Mouse (Mus musculus) stomach, embryonic 15.5 days (tissue): ENCODE data around the gene Hnrnph3. TPM values are rescaled to one million over a fixed set of nuclear protein-coding genes. Genes with fewer than 3 reads are reported as not detected.
A peak's percentile ranks its signal among the peaks of the same experiment; 100 is the strongest.
"Not testable (repeated sequence)": the region's sequence is repeated elsewhere in the genome, so short reads cannot be mapped to it uniquely, and the experiment has no call there.

Experiments
- ATAC-seq: fragments of 200-750 bp; cut with Nextera tagmentation; 2 replicates; pipeline ENCODE4 v1.8.0; 2017; ENCODE audit warnings: low read depth, moderate number of reproducible peaks, moderate TSS enrichment; ENCODE audit not compliant: insufficient read depth, low FRiP score
- H3K27ac ChIP-seq: fragments of 300-500 bp; sonication (generic); 2 replicates; pipeline ENCODE4 v1.5.1; 2015; ENCODE audit warnings: mild to moderate bottlenecking, inconsistent platforms
- H3K27me3 ChIP-seq: fragments of 300-500 bp; sonication (generic); replicated peaks from 2 replicates; pipeline ENCODE4 v1.6.1; 2015; ENCODE audit warnings: inconsistent platforms
- H3K36me3 ChIP-seq: fragments of 300-500 bp; sonication (generic); 2 replicates; pipeline ENCODE4 v1.6.1; 2015; ENCODE audit warnings: inconsistent platforms
- H3K4me1 ChIP-seq: fragments of 300-500 bp; sonication (generic); 2 replicates; pipeline ENCODE4 v1.6.1; 2015; ENCODE audit warnings: inconsistent platforms
- H3K4me2 ChIP-seq: fragments of 300-500 bp; sonication (generic); 2 replicates; pipeline ENCODE4 v1.6.1; 2015; ENCODE audit warnings: mild to moderate bottlenecking, inconsistent platforms
- H3K4me3 ChIP-seq: fragments of 300-500 bp; sonication (generic); replicated peaks from 2 replicates; pipeline ENCODE4 v1.5.1; 2015; ENCODE audit warnings: inconsistent platforms
- H3K9ac ChIP-seq: fragments of 300-500 bp; sonication (generic); 2 replicates; pipeline ENCODE4 v1.6.1; 2015; ENCODE audit warnings: inconsistent platforms
- H3K9me3 ChIP-seq: fragments of 300-500 bp; sonication (generic); 2 replicates; pipeline ENCODE4 v1.6.1; 2016; ENCODE audit warnings: inconsistent platforms
- WGBS: fragments of 180-500 bp; shearing (Covaris S2); methylation state at CpG from one replicate; pipeline ENCODE4 v1.1.7; 2015; 5-methylcytosine and 5-hydroxymethylcytosine counted together
- polyA plus RNA-seq: library from polyadenylated mRNA; unstranded; fragments of >200 nt; fragmentation: Nextera tagmentation; extraction: Ambion mirVana; gene quantifications from 2 replicates; pipeline ENCODE4 v1.2.1, GENCODE M21; 2015

Hnrnph3 gene
- 87.7 and 94.5 TPM in 2 replicates for polyA plus RNA-seq

DNA sequence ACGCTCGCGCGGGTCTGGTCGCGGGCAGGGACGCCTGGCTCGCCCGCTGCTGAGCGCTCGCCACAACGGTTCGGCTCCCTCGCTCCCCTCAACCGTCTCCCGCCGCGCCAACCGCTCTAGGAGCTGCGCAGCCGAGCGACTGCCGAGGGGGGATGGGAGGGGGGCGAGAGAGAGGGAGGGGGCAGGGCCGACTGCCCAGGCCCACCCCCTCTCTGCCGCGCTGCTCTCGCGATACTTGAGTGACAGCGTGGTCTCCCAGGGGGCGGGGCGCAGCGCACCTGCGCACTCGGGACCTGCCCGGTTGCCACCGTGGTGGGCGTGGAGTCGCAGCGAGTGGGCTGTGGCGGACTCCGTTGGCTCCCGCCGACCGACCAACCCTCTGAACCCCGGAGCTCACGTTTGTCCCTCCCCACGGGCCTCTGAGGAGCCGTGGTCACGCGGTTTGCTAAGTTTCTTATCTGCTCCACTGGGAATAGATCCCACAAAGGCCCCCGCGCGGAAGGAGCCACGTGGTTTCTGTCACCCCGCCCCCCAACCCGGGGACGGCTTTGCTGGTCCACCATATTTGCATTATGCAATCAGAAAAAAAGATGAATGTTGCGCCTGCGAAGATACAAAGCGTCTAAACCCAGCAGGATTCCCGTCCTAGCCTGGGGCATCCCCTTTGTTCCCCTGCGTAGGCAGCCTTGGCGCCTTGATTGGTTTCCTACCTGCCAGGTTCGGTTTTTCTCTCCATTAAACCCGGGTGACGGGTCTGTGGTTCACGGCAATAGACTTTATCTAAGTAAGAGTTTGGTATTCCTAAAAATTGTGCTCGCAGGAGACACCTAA, at the start of gene Hnrnph3, which contains the start of gene Pbld2:
Gene Hnrnph3, minus strand, starts transcription at position 469 of the 831 bp plus-strand sequence.
Gene Pbld2, plus strand, starts transcription at position 567 of the 831 bp plus-strand sequence.
- Histone ChIP-seq H3K36me3 (no peaks in the 10 kb centered on the region), H3K4me1 (peaks cover 15% of the 10 kb centered on the region; the same call in 1 of the 2 replicates), H3K27ac (peak within 1 kb of the TSS; percentile 100), H3K9me3 (no peaks in the 10 kb centered on the region), H3K27me3 (no peaks in the 10 kb centered on the region), H3K9ac (peak within 1 kb of the TSS; percentile 99), H3K4me3 (peak within 1 kb of the TSS; percentile 85), H3K4me2 (peak within 1 kb of the TSS; percentile 69)
- ATAC-seq = peak; percentile 94
- under 1% methylated on average over 66 of the region's 69 CpGs for WGBS

DNA sequence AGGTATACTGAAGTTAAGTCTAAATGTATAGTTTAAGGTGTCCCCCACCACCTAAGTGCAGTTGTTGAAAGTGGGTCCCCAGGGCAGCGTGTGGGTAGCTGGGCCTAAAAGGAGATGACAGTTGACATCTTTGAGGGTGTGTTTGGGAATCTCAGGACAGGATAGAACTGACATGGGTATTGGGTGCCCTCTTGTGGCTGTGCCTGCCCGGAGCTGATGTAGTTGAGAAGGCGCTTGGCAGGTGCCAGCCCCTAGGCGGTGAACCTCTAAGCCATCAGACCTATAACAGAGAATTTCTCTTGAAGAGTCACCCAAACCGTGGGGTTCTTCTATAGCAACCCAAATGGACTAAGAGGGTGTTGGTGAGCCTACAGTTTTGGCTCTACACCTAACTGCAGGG, 42.0 kb upstream of the Hnrnph3 start:
- 7% methylated on average over 5 of the region's 5 CpGs for WGBS
- Histone ChIP-seq H3K4me2 (no peak overlapping the region), H3K4me3 (no peak overlapping the region), H3K9me3 (no peaks in the 10 kb centered on the region), H3K4me1 (no peaks in the 10 kb centered on the region), H3K27ac (no peak overlapping the region), H3K27me3 (no peaks in the 10 kb centered on the region), H3K9ac (no peak overlapping the region), H3K36me3 (no peaks in the 10 kb centered on the region)
- ATAC-seq = peak; percentile 48; the same call in 1 of the 2 replicates

GRCm38 (mm10) chr10:63065561-63065960, 41.5 kb upstream of the Hnrnph3 start:
- no peak for ATAC-seq
- 63% methylated on average over 8 of the region's 8 CpGs for WGBS
- H3K9me3 ChIP-seq = no peaks in the 10 kb centered on the region
- no peaks in the 10 kb centered on the region for H3K36me3 ChIP-seq
- no peak overlapping the region for H3K4me2 ChIP-seq
- H3K27ac ChIP-seq = no peak overlapping the region
- no peak overlapping the region for H3K9ac ChIP-seq
- no peaks in the 10 kb centered on the region for H3K27me3 ChIP-seq
- no peaks in the 10 kb centered on the region for H3K4me1 ChIP-seq
- H3K4me3 ChIP-seq = no peak overlapping the region

DNA sequence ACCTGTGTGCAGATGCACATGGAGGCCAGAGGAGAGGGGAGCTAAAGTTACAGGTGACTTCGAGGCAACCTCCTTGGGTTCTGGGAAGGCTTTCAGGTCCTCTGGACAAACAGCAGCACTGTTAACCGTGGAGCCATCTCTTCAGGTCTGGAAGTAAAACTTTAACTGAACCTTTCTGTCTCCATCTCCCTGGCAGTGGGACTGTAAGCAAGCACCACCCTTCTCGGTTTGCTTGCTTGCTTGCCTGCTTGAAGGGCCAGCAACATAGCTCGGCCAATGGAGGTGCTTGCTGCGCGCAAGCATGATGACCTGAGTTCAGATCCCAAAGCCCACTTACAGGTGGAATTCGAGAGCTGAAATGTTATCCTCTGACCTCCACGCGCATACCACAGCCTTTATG, 40.5 kb upstream of the Hnrnph3 start:
- no peak for ATAC-seq
- no peak overlapping the region for H3K4me3 ChIP-seq
- 72% methylated on average over 9 of the region's 9 CpGs for WGBS

DNA sequence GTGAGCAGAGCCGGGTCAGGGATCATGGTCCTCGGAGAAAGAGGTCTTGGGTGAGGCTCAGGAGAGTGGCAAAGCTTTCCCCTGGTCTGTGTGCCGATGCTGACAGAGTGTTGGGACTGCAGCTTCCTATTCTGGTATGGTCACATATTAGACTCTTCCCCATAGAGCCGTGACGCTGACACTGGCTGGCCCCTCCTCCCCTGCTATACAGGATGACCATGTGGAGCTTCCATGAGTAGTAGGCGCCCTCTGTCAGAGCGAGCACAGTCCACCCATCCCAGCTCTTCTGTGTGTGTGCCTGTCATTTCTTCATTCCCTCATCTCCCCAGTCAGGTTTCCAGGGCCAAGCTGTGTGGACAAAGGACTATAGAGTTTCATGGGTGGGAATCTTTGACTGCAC, 39.3 kb upstream of the Hnrnph3 start:
- H3K9ac ChIP-seq = no peak overlapping the region
- no peaks in the 10 kb centered on the region for H3K4me1 ChIP-seq
- 0 out of 2 replicates have a peak, but pooled peaks have one; percentile 12 for ATAC-seq
- no peak overlapping the region for H3K4me3 ChIP-seq
- H3K27me3 ChIP-seq = no peaks in the 10 kb centered on the region
- no peak overlapping the region for H3K27ac ChIP-seq
- H3K9me3 ChIP-seq = no peaks in the 10 kb centered on the region
- no peak overlapping the region for H3K4me2 ChIP-seq
- 77% methylated on average over 7 of the region's 7 CpGs for WGBS
- no peaks in the 10 kb centered on the region for H3K36me3 ChIP-seq

More for the DNA sequence above, 40.5 kb upstream of the Hnrnph3 start:
- no peak overlapping the region for H3K9ac ChIP-seq
- no peaks in the 10 kb centered on the region for H3K27me3 ChIP-seq
- H3K27ac ChIP-seq = no peak overlapping the region
- H3K36me3 ChIP-seq = no peaks in the 10 kb centered on the region
- H3K9me3 ChIP-seq = no peaks in the 10 kb centered on the region
- no peaks in the 10 kb centered on the region for H3K4me1 ChIP-seq
- H3K4me2 ChIP-seq = no peak overlapping the region

DNA sequence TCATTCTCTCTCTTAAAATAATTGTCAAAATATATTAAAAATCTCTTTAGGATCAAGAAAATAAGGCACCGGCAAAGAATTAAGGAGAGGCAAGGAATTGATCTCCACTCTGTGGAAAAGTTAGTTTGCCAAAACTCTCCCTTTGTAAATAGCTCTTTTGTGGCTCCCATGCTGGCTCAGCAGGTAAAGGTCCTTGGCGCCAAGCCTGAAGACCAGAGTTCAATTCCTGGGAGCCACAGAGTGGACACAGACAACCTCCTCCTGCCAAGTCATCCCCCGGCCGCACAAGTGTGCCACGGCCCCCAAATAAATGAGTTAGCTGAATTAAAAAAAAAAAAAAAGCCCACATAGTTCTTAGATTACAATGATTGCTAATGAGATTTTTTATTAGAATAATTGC, 38.7 kb upstream of the Hnrnph3 start:
- no peaks in the 10 kb centered on the region for H3K9me3 ChIP-seq
- H3K4me2 ChIP-seq = no peak overlapping the region
- no peaks in the 10 kb centered on the region for H3K27me3 ChIP-seq
- 90% methylated on average over 5 of the region's 5 CpGs for WGBS
- no peak overlapping the region for H3K4me3 ChIP-seq
- no peaks in the 10 kb centered on the region for H3K36me3 ChIP-seq
- H3K4me1 ChIP-seq = no peaks in the 10 kb centered on the region
- ATAC-seq = no peak
- no peak overlapping the region for H3K27ac ChIP-seq
- no peak overlapping the region for H3K9ac ChIP-seq

DNA sequence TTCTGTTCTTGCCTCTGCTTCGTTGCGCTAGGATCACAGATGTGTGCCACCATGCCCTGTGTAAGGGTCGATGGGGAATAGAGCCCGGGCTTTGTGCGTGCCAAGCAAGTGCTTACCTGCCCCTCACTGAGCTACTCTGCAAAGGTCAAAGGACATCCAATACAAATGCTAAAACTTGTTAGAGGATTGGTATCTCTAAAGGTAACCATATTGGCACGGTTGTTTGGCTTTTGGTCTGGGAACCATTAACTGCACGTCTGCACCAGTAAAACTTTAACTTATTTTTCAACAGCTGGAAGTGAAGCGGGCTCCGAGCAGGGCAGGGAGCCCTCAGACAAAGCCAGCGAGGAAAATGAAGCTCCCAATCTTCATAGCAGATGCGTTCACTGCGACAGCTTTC, 37.2 kb upstream of the Hnrnph3 start:
- H3K4me1 ChIP-seq = no peaks in the 10 kb centered on the region
- H3K27ac ChIP-seq = peak overlapping the region; percentile 3; the same call in 1 of the 2 replicates
- H3K36me3 ChIP-seq = no peaks in the 10 kb centered on the region
- H3K9me3 ChIP-seq = no peaks in the 10 kb centered on the region
- ATAC-seq = no peak; the same call in 1 of the 2 replicates
- H3K27me3 ChIP-seq = no peaks in the 10 kb centered on the region
- H3K9ac ChIP-seq = no peak overlapping the region
- no peak overlapping the region for H3K4me2 ChIP-seq
- WGBS = 62% methylated on average over 12 of the region's 12 CpGs
- H3K4me3 ChIP-seq = no peak overlapping the region

- 45% methylated on average over 11 of the region's 11 CpGs for WGBS
- Histone ChIP-seq H3K36me3 (no peaks in the 10 kb centered on the region), H3K4me3 (no peak overlapping the region), H3K9me3 (no peaks in the 10 kb centered on the region), H3K27me3 (no peaks in the 10 kb centered on the region), H3K27ac (peak overlapping the region; percentile 3; the same call in 1 of the 2 replicates), H3K4me2 (no peak overlapping the region), H3K9ac (no peak overlapping the region), H3K4me1 (no peaks in the 10 kb centered on the region)
- ATAC-seq = peak; percentile 47; the same call in 1 of the 2 replicates
These were observed 36.4 kb upstream of the Hnrnph3 start for GRCm38 (mm10) chr10:63060406-63060805.

- Histone ChIP-seq H3K36me3 (no peaks in the 10 kb centered on the region), H3K9me3 (no peaks in the 10 kb centered on the region), H3K9ac (no peak within 1 kb of the TSS), H3K27ac (peak within 1 kb of the TSS; percentile 3; the same call in 1 of the 2 replicates), H3K4me3 (no peak within 1 kb of the TSS), H3K4me1 (no peaks in the 10 kb centered on the region), H3K4me2 (no peak within 1 kb of the TSS), H3K27me3 (no peaks in the 10 kb centered on the region)
- 78% methylated on average over 2 of the region's 2 CpGs for WGBS
- no peak for ATAC-seq
These were observed 35.8 kb upstream of the Hnrnph3 start, which contains the start of gene Pbld1 for GRCm38 (mm10) chr10:63059862-63060261. TSS of gene Pbld1 (plus strand) at chr10:63060162.

- Histone ChIP-seq H3K9me3 (no peaks in the 10 kb centered on the region), H3K9ac (no peak overlapping the region), H3K36me3 (no peaks in the 10 kb centered on the region), H3K4me1 (no peaks in the 10 kb centered on the region), H3K4me3 (no peak overlapping the region), H3K27me3 (no peaks in the 10 kb centered on the region), H3K27ac (peak overlapping the region; percentile 54), H3K4me2 (peak overlapping the region; percentile 21; the same call in 1 of the 2 replicates)
- 35% methylated on average over 23 of the region's 24 CpGs for WGBS
- peak; percentile 80 for ATAC-seq
These were observed 33.1 kb upstream of the Hnrnph3 start for GRCm38 (mm10) chr10:63056966-63057750.

DNA sequence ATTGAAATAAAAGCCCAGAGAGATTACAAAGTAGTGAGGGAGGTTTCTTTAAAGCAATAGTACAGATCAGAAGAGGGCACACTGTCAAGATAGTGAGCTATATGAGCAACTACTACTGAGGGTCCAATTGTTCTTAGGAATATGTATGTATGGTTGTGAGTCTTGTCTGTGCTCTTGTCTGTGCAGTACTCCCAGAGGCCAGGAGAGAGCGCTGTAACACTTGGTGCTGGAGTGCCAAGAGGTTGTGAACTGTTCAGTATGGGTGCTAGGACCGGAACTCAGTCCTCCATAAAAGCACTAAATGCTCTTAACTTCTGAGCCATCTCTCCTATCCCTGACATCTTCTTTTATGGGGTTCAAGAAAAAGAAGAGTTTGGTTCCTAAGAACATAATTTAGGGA, 30.6 kb upstream of the Hnrnph3 start:
- Histone ChIP-seq H3K9me3 (no peaks in the 10 kb centered on the region), H3K9ac (no peak overlapping the region), H3K4me3 (no peak overlapping the region), H3K4me1 (no peaks in the 10 kb centered on the region), H3K4me2 (no peak overlapping the region), H3K36me3 (no peaks in the 10 kb centered on the region), H3K27ac (no peak overlapping the region), H3K27me3 (no peaks in the 10 kb centered on the region)
- 79% methylated on average over 2 of the region's 2 CpGs for WGBS
- no peak for ATAC-seq

- H3K36me3 ChIP-seq, H3K4me1 ChIP-seq, H3K4me3 ChIP-seq, H3K4me2 ChIP-seq, H3K9me3 ChIP-seq, H3K27ac ChIP-seq, ATAC-seq, H3K9ac ChIP-seq, H3K27me3 ChIP-seq: not testable (repeated sequence)
- 81% methylated on average over 6 of the region's 6 CpGs for WGBS
These were observed 30.1 kb upstream of the Hnrnph3 start for GRCm38 (mm10) chr10:63054071-63054470.
